Mouse (Mus musculus) heart, embryonic 12.5 days (tissue): ENCODE results near the gene Slc24a3. TPM values are rescaled to one million over a fixed set of nuclear protein-coding genes. Genes with fewer than 3 reads are reported as not detected.

Experiments used
- ATAC-seq: fragments of 200-750 bp; cut with Nextera tagmentation; 2 replicates; pipeline ENCODE4 v1.8.0; 2017; ENCODE audit warnings: moderate TSS enrichment, moderate library complexity; ENCODE audit not compliant: insufficient number of reproducible peaks, low FRiP score
- H3K27ac ChIP-seq: fragments of 300-500 bp; sonication (generic); 2 replicates; pipeline ENCODE4 v1.5.1; 2016; ENCODE audit warnings: mild to moderate bottlenecking, moderate library complexity; ENCODE audit not compliant: poor library complexity, severe bottlenecking
- H3K27me3 ChIP-seq: fragments of 300-500 bp; sonication (generic); replicated peaks from 2 replicates; pipeline ENCODE4 v1.6.1; 2016; ENCODE audit warnings: mild to moderate bottlenecking, moderate library complexity
- H3K36me3 ChIP-seq: fragments of 300-500 bp; sonication (generic); 2 replicates; pipeline ENCODE4 v1.6.1; 2016; ENCODE audit warnings: mild to moderate bottlenecking, moderate library complexity
- H3K4me1 ChIP-seq: fragments of 300-500 bp; sonication (generic); replicated peaks from 2 replicates; pipeline ENCODE4 v1.6.1; 2016; ENCODE audit warnings: mild to moderate bottlenecking
- H3K4me2 ChIP-seq: fragments of 300-500 bp; sonication (generic); 2 replicates; pipeline ENCODE4 v1.6.1; 2016; ENCODE audit warnings: mild to moderate bottlenecking, moderate library complexity
- H3K4me3 ChIP-seq: fragments of 300-500 bp; sonication (generic); 2 replicates; pipeline ENCODE4 v1.5.1; 2016; ENCODE audit warnings: mild to moderate bottlenecking
- H3K9ac ChIP-seq: fragments of 300-500 bp; sonication (generic); 2 replicates; pipeline ENCODE4 v1.6.1; 2016; ENCODE audit warnings: mild to moderate bottlenecking, moderate library complexity
- H3K9me3 ChIP-seq: fragments of 300-500 bp; sonication (generic); replicated peaks from 2 replicates; pipeline ENCODE4 v1.6.1; 2016; ENCODE audit warnings: mild to moderate bottlenecking, moderate library complexity
- WGBS: fragments of 180-500 bp; shearing (Covaris S2); methylation state at CpG from one replicate; pipeline ENCODE4 v1.1.7; 2016; 5-methylcytosine and 5-hydroxymethylcytosine counted together
- polyA plus RNA-seq: library from polyadenylated mRNA; unstranded; fragments of >200 nt; fragmentation: Nextera tagmentation; extraction: Ambion mirVana; gene quantifications from 2 replicates; pipeline ENCODE4 v1.2.1, GENCODE M21; 2016

Slc24a3 gene
- polyA plus RNA-seq, 1 experiment from 2014 or later = 2.9 TPM

DNA sequence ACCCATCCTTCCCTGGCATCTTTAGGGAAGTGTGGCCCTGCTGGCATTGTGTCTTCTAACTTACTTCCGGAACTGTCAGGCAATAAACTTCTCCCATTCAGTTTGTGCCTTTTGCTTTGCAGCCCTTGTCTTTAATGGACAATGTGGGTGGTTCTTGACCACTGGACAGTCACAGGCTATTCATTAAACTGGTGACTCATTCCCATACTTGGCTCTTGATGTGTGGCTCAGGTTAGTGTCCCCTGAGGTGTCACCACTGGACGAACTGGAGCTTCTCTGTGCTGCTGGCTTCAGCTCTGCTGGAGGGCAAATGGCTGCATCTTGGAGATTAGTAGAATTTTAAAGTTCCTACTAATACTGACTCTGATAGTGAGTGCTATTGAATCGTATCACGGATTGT lies 518.5 kb downstream of the Slc24a3 start:
- WGBS = 77% methylated on average over 4 of the region's 4 CpGs
- H3K36me3 ChIP-seq = no peaks in the 10 kb centered on the region

DNA sequence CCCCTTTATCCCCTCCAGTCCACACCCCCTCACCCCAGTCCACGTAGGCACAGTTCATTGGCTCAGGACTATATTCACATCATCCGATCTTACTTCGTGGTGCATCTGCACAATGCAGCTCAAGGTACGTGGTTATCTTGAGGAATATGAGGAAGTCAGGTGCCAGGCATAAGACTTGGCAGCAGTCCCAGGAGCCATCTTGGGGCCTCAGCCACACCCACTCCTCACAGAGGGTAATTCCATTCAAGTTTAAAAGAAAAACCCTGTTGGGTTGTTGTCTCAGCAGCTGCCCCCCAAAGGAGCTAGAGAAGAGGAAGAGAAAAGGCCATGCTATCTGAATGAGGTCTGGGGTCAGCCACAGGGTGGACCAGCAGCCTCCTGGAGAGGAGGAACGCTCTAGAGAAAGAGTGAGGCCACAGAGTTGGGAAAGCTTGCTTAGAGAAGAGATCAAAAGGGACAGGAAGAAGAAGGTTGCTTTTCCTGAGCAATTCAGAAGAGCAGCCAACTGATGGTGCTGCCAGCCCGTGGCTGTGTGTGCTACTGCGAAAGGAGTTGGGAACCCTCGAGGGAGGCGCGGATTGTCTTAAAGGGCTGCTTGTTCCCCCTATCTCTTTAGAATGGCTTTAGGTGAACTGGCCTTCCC lies 523.9 kb downstream of the Slc24a3 start:
- no peak for ATAC-seq
- H3K4me3 ChIP-seq = no peak overlapping the region
- H3K4me1 ChIP-seq = peaks cover 9% of the 10 kb centered on the region
- no peaks in the 10 kb centered on the region for H3K36me3 ChIP-seq
- 78% methylated on average over 10 of the region's 10 CpGs for WGBS
- H3K9me3 ChIP-seq = no peaks in the 10 kb centered on the region
- no peak overlapping the region for H3K27ac ChIP-seq
- H3K9ac ChIP-seq = no peak overlapping the region
- no peak overlapping the region for H3K4me2 ChIP-seq
- H3K27me3 ChIP-seq = no peaks in the 10 kb centered on the region

More for the DNA sequence above, 518.5 kb downstream of the Slc24a3 start:
- no peak for ATAC-seq
- no peaks in the 10 kb centered on the region for H3K9me3 ChIP-seq
- H3K4me1 ChIP-seq = peaks cover 24% of the 10 kb centered on the region
- no peaks in the 10 kb centered on the region for H3K27me3 ChIP-seq
- no peak overlapping the region for H3K27ac ChIP-seq
- H3K9ac ChIP-seq = no peak overlapping the region
- H3K4me3 ChIP-seq = no peak overlapping the region
- no peak overlapping the region for H3K4me2 ChIP-seq
